Mouse (Mus musculus): ENCODE measurements around the gene Rpl22. TPM values are rescaled to one million over a fixed set of nuclear protein-coding genes. Genes with fewer than 3 reads are reported as not detected.

Gene Rpl22
- polyA plus RNA-seq (2012; rRNA removed): 20.3 and 43.0 TPM in 2 replicates

DNA sequence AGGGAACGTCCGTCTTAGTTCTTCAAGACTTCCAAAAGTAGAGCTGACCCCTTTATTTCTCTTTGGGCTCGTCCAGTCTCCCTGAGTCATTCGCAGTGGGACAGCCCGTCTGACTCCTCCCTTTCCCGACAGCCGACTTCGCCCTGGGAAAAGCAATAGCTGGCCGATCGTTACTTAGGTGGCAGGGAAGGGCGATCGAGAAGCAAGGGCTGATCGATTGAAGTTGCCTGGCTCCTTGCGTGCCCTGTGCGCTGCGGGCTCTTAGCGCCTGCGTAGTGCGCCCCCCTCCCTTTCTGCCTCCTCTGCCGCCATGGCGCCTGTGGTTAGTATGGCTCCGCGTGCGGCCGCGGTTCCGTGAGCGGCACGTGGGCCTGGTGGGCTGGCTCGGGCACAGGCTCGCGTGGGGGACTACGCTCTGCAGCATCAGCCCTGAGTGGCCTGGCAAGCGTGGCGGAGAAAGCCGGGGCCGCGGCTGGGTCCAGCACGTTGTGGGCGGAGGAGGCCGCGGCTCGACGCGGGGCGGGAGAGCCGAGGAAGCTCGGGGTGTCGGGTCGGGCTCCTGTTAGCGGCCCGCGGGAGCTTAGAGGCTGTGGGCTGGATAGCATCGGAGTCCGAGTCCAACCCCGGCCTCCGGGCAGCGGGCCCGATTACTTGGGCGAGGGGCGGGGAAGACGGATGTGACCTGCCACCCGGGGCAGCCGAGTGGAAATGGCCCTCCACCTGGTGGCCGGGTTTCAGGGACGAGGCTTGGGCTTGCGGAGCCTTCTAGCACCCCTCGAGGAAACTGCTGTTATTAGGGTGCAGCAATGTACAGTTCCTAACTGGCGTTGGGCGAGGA is at the start of gene Rpl22:
Gene Rpl22 (plus strand): TSS at position 169 of the 838 bp plus-strand sequence.
- no peak for TF ChIP-seq CTCF (IDR thresholded peaks at IDR 0.05; ENCODE audit: insufficient read depth, low read length)
- TF ChIP-seq POLR2A (IDR thresholded peaks at IDR 0.05; ENCODE audit: borderline replicate concordance, extremely low read depth, low read depth, low read length): peak; percentile 78; the same call in 1 of the 2 replicates
- peak; percentile 86 for DNase-seq
- under 1% methylated on average over 70 of the region's 70 CpGs for WGBS
- Histone ChIP-seq H3K4me1 (ENCODE audit: control insufficient read depth, insufficient read depth, low read length) (peaks cover 8% of the 10 kb centered on the region), H3K4me3 (replicated peaks; ENCODE audit: extremely low read depth, low read depth, low read length) (peak within 1 kb of the TSS; percentile 85)

DNA sequence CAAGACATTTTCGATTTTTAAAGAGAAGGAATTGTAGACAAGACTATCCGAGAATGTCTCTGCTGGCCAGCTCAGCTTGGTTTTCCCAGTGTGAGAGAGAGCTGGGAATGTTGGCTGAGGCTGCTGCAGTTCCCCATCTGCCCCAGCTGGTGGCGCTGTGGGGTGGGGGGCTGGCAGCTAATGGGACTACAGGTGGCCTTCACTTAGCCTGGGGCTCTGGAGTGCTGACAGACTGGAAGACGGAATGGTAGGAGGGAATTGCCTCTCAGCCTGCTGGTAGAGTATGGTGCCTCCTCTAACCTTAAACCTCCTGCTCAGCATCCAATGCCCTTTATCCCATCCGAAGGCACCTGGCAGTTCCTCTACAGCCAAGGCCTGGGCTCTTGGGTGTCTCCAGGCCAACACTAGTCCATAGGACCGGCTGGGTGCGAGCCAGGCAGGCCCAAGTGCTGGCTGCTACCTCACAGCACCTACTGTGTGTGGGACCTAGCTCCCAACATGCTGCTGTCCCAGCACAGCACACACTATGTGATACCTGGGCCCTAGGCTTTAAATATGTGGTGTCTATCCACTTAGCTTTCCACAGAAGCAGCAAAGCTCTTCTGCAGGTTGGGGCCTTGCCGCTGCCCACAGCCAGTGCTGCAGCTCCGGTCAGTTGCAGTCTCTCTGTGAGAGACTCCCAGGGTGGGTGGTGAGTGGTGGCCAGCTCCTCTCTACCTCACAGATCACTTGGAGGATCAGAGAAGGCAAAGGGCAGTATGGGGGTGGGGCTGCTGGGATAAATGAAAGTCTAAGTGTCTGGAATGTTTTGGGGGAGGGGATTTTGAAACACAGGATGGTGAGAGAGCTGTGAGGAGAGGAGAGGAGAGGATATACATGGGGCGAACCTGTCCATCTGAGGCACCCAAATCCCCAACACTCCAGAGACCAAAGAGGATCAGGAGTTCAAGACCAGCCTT is 48.9 kb upstream of the Rpl22 start:
- 54% methylated on average over 10 of the region's 10 CpGs for WGBS
- Histone ChIP-seq H3K4me3 (replicated peaks; ENCODE audit: extremely low read depth, low read depth, low read length) (no peak overlapping the region), H3K4me1 (ENCODE audit: control insufficient read depth, insufficient read depth, low read length) (no peaks in the 10 kb centered on the region)
- TF ChIP-seq POLR2A (IDR thresholded peaks at IDR 0.05; ENCODE audit: borderline replicate concordance, extremely low read depth, low read depth, low read length) (no peak), CTCF (IDR thresholded peaks at IDR 0.05; ENCODE audit: insufficient read depth, low read length) (peak; percentile 34; the same call in 1 of the 2 replicates)
- no peak for DNase-seq

DNA sequence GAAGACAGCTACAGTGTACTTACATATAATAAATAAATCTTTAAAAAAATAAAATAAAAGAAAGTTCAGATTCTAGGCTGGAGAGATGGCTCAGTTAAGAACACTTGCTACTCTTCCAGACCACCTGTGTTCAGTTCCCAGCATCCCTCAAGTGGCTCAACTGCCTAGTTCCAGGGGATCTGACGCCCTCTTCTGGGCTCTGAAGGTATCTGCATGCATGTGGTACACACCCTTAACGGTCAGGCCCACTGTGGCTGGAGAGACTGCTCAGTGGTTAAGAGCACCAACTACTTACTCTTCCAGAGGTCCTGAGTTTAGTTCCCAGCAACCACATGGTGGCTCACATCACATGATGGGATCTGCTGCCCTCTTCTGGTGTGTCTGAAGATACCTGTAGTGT is 47.6 kb upstream of the Rpl22 start:
- TF ChIP-seq POLR2A (IDR thresholded peaks at IDR 0.05; ENCODE audit: borderline replicate concordance, extremely low read depth, low read depth, low read length) (no peak), CTCF (IDR thresholded peaks at IDR 0.05; ENCODE audit: insufficient read depth, low read length) (no peak)
- Histone ChIP-seq H3K4me1 (ENCODE audit: control insufficient read depth, insufficient read depth, low read length) (no peaks in the 10 kb centered on the region), H3K4me3 (replicated peaks; ENCODE audit: extremely low read depth, low read depth, low read length) (no peak overlapping the region)
- DNase-seq: no peak
- WGBS: 63% methylated on average over 2 of the region's 2 CpGs

- H3K4me1 ChIP-seq (ENCODE audit: control insufficient read depth, insufficient read depth, low read length): peaks cover 3% of the 10 kb centered on the region; the same call in 1 of the 2 replicates
- WGBS: 84% methylated on average over 23 of the region's 23 CpGs
- H3K4me3 ChIP-seq (replicated peaks; ENCODE audit: extremely low read depth, low read depth, low read length): no peak overlapping the region
Measured at GRCm38 (mm10) chr4:152278986-152279385, 46.6 kb upstream of the Rpl22 start.

DNA sequence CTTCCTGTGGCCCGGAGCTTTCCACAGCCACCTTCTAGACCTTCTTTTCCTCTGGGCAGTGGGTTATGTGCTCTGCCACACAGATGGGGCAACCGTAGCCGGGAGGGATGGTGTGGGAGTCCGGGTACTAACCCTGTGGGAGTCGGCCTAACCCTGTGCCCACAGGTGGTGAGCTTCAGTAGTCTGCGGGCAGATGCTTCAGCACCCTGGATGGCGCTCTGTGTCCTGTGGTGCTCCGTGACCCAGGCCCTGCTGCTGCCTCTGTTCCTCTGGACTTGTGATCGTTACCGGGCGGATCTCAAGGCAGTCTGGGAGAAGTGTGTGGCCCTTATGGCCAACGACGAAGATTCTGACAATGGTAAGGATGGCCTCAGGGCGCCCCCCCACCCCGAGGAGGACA is 43.9 kb upstream of the Rpl22 start:
- Histone ChIP-seq H3K4me3 (replicated peaks; ENCODE audit: extremely low read depth, low read depth, low read length) (no peak overlapping the region), H3K4me1 (ENCODE audit: control insufficient read depth, insufficient read depth, low read length) (peaks cover 3% of the 10 kb centered on the region; the same call in 1 of the 2 replicates)
- TF ChIP-seq CTCF (IDR thresholded peaks at IDR 0.05; ENCODE audit: insufficient read depth, low read length): no peak
- DNase-seq: no peak
- 64% methylated on average over 15 of the region's 15 CpGs for WGBS

More at GRCm38 (mm10) chr4:152278986-152279385, 46.6 kb upstream of the Rpl22 start:
- DNase-seq: no peak
- TF ChIP-seq POLR2A (IDR thresholded peaks at IDR 0.05; ENCODE audit: borderline replicate concordance, extremely low read depth, low read depth, low read length) (no peak), CTCF (IDR thresholded peaks at IDR 0.05; ENCODE audit: insufficient read depth, low read length) (no peak)

- Histone ChIP-seq H3K4me3 (replicated peaks; ENCODE audit: extremely low read depth, low read depth, low read length) (no peak overlapping the region), H3K4me1 (ENCODE audit: control insufficient read depth, insufficient read depth, low read length) (peaks cover 3% of the 10 kb centered on the region; the same call in 1 of the 2 replicates)
- 18% methylated on average over 34 of the region's 34 CpGs for WGBS
- TF ChIP-seq POLR2A (IDR thresholded peaks at IDR 0.05; ENCODE audit: borderline replicate concordance, extremely low read depth, low read depth, low read length): no peak
- TF ChIP-seq CTCF (IDR thresholded peaks at IDR 0.05; ENCODE audit: insufficient read depth, low read length): no peak
- no peak for DNase-seq
Measured at GRCm38 (mm10) chr4:152282721-152283120, 42.8 kb upstream of the Rpl22 start.

DNA sequence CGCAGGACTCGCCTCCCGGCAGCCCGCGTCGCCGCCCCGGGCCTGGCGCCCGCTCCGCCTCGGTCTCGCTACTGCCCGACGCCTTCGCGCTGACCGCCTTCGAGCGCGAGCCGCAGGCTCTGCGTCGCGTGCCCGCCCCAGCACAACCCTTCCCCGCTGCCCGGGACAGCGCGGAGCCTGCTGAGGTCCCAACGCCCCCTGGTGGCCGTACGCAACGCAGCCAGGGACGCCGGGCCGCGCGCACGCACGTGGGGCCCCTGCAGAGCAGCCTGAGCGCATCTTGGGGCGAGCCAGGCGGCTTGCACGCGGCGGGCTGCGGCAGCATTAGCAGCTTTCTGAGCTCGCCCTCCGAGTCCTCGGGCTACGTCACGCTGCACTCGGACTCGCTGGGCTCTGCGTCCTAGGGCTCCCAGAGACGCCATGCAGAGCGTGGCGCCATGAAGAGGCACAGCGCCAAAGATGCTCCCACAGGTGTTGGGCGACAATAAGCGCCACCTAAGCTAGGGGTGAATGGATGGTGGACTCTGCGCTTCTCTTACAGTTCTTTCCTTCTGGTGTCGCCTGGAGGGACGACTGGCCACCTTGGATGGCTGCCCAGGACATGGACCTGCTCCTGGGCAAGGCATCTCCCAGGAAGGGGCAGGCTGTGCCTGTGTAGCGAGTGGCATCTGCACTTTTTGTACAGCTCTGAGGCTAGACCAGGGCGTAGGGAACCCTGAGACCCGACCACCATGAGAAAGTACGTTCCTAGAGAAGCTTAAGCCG is 42.2 kb upstream of the Rpl22 start:
- 10% methylated on average over 70 of the region's 70 CpGs for WGBS
- Histone ChIP-seq H3K4me3 (replicated peaks; ENCODE audit: extremely low read depth, low read depth, low read length) (no peak overlapping the region), H3K4me1 (ENCODE audit: control insufficient read depth, insufficient read depth, low read length) (peaks cover 3% of the 10 kb centered on the region; the same call in 1 of the 2 replicates)
- peak; percentile 74 for DNase-seq
- TF ChIP-seq CTCF (IDR thresholded peaks at IDR 0.05; ENCODE audit: insufficient read depth, low read length): peak; percentile 52; the same call in 1 of the 2 replicates
- TF ChIP-seq POLR2A (IDR thresholded peaks at IDR 0.05; ENCODE audit: borderline replicate concordance, extremely low read depth, low read depth, low read length): no peak

- Histone ChIP-seq H3K4me1 (ENCODE audit: control insufficient read depth, insufficient read depth, low read length) (peaks cover 3% of the 10 kb centered on the region; the same call in 1 of the 2 replicates), H3K4me3 (replicated peaks; ENCODE audit: extremely low read depth, low read depth, low read length) (no peak overlapping the region)
- WGBS: 4% methylated on average over 10 of the region's 10 CpGs
- DNase-seq: peak; percentile 64
- TF ChIP-seq POLR2A (IDR thresholded peaks at IDR 0.05; ENCODE audit: borderline replicate concordance, extremely low read depth, low read depth, low read length) (no peak), CTCF (IDR thresholded peaks at IDR 0.05; ENCODE audit: insufficient read depth, low read length) (peak; percentile 72)
Measured at GRCm38 (mm10) chr4:152285505-152285904, 40.0 kb upstream of the Rpl22 start.

Measured in lung, adult 2 months (tissue).